Mouse (Mus musculus) erythroblast, adult 5-6 weeks (primary cell): ENCODE measurements at regions not wholly inside any gene's neighbourhood (a gene's known extent, or its start where the extent isn't known, plus 50 kb on each side); places are given as distances from the start of the nearest gene placed in this dataset.

ENCODE experiments used
- ATAC-seq: replicated peaks from 2 replicates; pipeline ENCODE4 v1.8.0; 2016; ENCODE audit warnings: moderate number of reproducible peaks, mild to moderate bottlenecking, moderate TSS enrichment, inconsistent platforms; ENCODE audit not compliant: poor library complexity, low FRiP score, severe bottlenecking

- ATAC-seq, result no peak
Measured at GRCm38 (mm10) chr12:71427974-71428373, 118.3 kb downstream of the Dact1 start.

GRCm38 (mm10) chr12:71429561-71430200 lies 120.0 kb downstream of the Dact1 start:
- ATAC-seq, result no peak

- no peak for ATAC-seq
Measured at GRCm38 (mm10) chr12:71430331-71430730, 120.6 kb downstream of the Dact1 start.

- ATAC-seq, result no peak
Measured at GRCm38 (mm10) chr12:71431116-71431515, 121.4 kb downstream of the Dact1 start.

- ATAC-seq, result no peak
Measured at GRCm38 (mm10) chr12:71433549-71434200, 124.0 kb downstream of the Dact1 start.

GRCm38 (mm10) chr12:71438254-71438653 lies 128.6 kb downstream of the Dact1 start:
- ATAC-seq, result no peak

GRCm38 (mm10) chr12:71440863-71441262 lies 131.2 kb downstream of the Dact1 start:
- ATAC-seq, result no peak

GRCm38 (mm10) chr12:71441272-71441671 lies 131.6 kb downstream of the Dact1 start:
- ATAC-seq, result no peak

- ATAC-seq, result no peak
Measured at GRCm38 (mm10) chr12:71446177-71446891, 136.7 kb downstream of the Dact1 start.

GRCm38 (mm10) chr12:71446892-71447268 lies 137.2 kb downstream of the Dact1 start:
- ATAC-seq, result no peak

- no peak for ATAC-seq
Measured at GRCm38 (mm10) chr12:71449032-71449431, 139.3 kb downstream of the Dact1 start.

- no peak for ATAC-seq
Measured at GRCm38 (mm10) chr12:71450128-71450527, 140.4 kb downstream of the Dact1 start.

GRCm38 (mm10) chr12:71450680-71451463 lies 141.2 kb downstream of the Dact1 start:
- ATAC-seq, result no peak

- no peak for ATAC-seq
Measured at GRCm38 (mm10) chr12:71456900-71457299, 147.2 kb downstream of the Dact1 start.

GRCm38 (mm10) chr12:71458559-71459176 lies 149.0 kb downstream of the Dact1 start:
- no peak for ATAC-seq

GRCm38 (mm10) chr12:71460643-71461042 lies 151.0 kb downstream of the Dact1 start:
- no peak for ATAC-seq

GRCm38 (mm10) chr12:71467820-71468219 lies 158.1 kb downstream of the Dact1 start:
- no peak for ATAC-seq

- no peak for ATAC-seq
Measured at GRCm38 (mm10) chr12:71468324-71468723, 158.6 kb downstream of the Dact1 start.

GRCm38 (mm10) chr12:71470983-71471715 lies 161.5 kb downstream of the Dact1 start:
- no peak for ATAC-seq
